Mouse (Mus musculus): ENCODE measurements around the gene Usp6nl.

Gene Usp6nl

DNA sequence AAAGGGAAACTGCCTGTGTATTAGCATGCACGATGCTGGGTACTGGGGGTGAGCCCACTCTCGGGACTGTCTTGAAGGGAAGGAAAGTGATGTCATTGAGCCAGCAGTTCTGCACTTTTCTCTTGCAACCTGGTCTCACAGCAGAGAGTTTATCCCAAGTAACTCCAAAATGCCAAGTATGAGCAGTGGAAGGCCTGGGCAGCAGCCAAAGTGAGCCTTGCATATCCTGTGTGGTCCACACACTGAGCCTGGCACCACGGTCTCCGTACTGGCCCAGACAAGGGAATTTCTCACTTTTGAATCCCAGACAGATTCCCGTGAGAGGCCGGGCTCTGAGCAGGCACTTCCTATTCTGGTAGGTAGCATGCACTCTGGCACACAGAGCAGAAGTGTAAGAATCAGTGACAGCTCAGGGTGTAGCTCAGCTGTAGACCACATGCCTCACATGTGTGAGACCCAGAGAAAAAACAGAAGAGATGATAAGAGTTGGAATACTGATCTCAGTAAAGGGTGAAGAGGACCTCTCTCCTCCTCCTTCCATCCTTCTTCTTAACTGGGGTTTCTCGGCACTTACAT, 132.6 kb downstream of the Usp6nl start:
- no peak for TF ChIP-seq GATA4 (IDR thresholded peaks at IDR 0.05; ENCODE audit: insufficient replicate concordance, low read length)

DNA sequence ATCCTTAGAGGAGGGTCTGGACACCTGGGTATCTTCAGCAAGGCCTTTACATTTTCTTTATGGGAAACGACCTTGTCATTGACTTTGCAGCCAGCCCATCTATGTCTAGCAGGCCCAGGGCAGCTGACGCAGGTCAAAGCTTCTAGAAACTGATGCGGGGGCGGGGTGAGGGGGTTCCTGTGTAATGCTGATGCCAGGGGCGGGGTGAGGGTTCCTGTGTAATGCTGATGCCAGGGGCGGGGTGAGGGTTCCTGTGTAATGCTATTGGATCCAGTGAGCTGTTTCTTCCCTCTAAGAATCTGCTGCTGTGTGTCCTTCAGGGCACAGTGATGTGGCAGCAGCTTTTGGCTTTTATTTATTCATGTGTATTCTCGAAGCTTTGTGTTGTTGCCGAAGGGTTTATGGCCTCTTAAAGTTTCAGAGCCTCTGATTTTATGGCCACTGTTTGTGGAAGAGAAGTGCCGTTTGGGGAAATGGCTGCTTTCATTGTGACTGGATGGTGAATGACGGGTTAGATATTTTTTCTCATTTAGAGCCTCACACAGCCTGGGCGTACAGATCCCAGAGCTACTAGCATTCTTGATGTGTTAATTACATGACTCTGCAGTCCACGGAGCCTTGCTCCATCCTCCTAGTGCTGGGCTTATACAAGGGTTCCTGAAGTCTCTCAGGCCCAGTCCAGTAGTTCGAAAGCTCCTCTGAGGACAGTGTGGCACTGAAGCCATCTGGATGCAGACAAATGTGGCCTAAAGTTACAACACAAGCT, 137.0 kb downstream of the Usp6nl start:
- no peak for TF ChIP-seq GATA4 (IDR thresholded peaks at IDR 0.05; ENCODE audit: insufficient replicate concordance, low read length)

DNA sequence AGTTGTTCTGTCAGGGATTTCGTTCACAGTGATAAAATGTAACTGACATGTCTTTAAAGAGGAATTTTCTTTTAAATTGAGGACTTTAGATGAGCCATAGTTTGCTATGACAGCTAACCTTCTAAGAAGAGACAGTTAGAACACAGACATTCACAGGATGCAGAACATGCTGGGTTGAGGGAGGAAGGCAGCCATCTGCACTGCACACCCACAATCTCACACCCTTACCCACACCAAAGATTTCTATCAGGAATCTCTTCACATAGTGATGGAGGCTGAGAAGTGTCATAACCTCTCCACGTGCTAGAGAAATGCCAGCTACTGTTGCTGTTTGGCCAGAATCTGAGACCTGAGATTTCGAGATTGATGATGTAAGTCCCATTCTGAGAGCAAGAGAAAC, 139.8 kb downstream of the Usp6nl start:
- TF ChIP-seq GATA4 (IDR thresholded peaks at IDR 0.05; ENCODE audit: insufficient replicate concordance, low read length): no peak

DNA sequence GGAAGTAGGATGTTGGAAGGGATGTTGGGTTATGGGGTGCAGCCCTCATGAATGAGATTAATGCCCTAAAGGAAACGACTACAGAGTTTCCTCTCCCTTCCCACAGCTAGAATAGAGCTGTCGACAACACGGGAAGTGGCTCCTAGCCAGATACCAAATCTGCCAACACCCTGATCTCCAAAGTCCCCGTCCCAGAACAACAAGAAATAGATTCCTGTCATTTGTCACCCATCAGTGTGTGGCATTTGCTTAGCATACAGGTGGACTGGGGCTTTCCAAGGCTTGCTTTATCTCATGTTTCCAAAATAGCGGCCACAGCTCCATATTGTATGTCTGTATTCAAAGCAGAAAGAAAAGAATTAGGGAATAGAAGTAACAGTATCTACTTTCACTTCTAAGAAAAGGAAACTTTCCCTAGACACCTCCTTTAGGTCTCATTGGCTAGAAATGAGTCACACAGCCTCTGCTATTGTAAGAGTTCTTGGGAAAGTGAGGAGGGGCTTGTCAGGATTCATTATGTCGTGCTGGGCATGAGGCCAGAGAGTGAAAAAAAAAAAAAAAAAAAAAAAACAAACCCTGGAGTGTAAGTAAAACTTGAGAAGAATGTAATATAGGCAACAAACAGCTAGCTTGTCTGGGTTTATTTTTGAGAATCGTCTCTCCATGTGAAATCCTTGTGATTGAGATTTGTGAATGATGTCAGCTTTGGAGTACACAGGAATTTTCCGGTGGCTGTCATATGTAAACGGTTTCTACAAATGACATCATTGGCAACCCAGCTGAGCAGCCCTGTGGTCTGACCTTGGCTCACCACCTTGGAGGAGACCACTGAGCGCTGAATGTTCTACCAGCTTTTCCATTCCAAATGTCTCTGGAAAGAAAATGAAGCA, 141.6 kb downstream of the Usp6nl start:
- peak; percentile 62; the same call in 1 of the 2 replicates for TF ChIP-seq GATA4 (IDR thresholded peaks at IDR 0.05; ENCODE audit: insufficient replicate concordance, low read length)

DNA sequence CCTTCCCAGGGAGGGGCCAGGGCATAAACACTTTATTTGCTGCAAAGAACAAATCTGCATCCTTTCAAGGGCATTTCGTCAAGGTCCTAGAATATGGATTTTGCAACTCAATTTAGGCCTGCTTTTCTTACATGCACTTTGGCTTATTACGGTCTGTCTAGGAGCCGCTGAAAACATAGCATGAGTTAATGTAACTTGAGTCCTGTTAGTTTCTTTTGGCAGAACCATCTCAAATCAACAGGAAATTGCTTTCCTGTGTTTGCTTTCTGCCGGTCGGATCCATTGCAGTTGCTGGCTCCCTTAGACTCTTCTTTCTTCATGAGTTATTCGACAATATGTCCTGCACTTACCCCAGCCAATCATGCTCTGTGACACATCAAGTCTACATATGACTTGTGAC, 143.9 kb downstream of the Usp6nl start:
- TF ChIP-seq GATA4 (IDR thresholded peaks at IDR 0.05; ENCODE audit: insufficient replicate concordance, low read length): no peak

DNA sequence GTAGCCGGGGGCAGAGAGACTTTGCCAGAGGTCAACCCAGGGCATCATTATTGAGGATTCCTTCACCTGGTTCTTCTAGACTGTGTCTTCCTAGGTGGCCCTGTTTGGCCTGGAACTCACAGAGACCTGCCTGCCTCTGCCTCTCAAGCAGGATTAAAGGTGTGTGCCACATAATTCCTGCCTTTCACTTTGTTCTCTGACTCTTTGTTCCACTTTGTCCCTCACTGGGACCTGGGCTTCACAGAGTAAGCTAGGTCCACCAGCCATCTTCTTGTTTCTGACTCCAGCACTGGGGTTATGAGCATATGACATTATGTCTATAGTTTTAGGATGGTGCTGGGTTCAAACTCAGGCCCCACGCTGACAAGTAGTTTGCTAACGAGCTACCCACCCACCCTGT, 144.9 kb downstream of the Usp6nl start:
- TF ChIP-seq GATA4 (IDR thresholded peaks at IDR 0.05; ENCODE audit: insufficient replicate concordance, low read length): no peak

DNA sequence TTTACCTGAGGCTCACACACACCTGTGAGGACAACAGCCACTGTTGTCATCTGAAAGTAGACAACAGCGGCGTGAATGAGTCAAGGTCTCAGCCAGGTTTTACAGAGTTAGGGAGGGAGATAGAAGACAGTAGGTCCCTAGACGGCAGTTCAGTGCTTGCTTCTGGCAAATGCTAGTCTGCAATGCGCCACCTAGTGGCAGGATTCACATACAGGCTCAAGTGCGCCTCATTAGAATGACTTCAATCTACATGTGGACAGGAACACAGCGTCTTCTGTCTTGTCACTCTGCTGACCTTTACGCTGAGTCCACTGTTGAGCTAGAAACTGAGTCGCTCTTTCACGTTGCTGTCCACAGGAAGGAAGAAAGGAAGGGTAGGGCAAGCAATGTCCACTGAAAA, 146.7 kb downstream of the Usp6nl start:
- no peak for TF ChIP-seq GATA4 (IDR thresholded peaks at IDR 0.05; ENCODE audit: insufficient replicate concordance, low read length)

DNA sequence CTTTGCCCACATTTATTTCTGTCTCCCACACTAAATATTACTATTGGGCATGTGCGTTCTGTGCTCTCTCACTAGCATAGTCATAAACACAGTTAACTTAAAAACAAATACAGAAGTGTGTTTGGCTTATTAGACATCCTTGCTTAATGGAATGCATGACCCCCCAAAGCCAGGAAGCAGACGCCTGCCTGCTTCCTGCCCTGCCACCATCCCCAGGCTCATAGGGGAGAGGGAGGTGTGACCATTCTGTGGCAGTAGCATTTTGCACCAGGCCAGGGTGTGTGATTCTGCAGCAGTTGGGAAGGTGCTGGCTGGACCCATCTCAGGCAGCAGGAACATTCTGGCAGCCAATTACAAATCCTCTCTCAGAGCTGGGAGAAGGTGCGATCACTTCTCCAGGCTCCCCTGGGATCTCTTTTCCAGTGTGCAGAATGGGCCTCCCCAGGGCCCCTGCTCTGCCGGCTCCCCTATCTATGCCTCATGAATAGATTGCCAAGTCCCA, 148.7 kb downstream of the Usp6nl start:
- TF ChIP-seq GATA4 (IDR thresholded peaks at IDR 0.05; ENCODE audit: insufficient replicate concordance, low read length): no peak

DNA sequence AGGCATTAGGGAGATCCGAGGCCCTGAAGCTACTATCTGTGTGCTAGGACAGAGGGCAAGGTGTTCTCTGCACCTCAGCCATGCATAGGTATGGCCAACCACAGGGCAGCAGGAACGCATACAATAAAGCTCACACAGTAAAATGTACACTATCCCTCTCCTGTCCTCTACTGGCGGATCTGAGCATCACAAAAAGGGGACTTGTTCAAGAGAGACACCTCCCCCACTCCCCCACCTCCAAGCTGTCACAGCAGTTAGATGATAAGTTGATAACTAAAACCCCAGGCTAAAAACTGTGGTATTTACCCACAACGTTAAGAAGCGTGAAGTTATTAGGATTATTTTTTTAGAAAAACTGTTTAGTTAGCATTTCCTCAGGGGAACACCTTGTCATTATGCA, 151.4 kb downstream of the Usp6nl start:
- no peak for TF ChIP-seq GATA4 (IDR thresholded peaks at IDR 0.05; ENCODE audit: insufficient replicate concordance, low read length)

DNA sequence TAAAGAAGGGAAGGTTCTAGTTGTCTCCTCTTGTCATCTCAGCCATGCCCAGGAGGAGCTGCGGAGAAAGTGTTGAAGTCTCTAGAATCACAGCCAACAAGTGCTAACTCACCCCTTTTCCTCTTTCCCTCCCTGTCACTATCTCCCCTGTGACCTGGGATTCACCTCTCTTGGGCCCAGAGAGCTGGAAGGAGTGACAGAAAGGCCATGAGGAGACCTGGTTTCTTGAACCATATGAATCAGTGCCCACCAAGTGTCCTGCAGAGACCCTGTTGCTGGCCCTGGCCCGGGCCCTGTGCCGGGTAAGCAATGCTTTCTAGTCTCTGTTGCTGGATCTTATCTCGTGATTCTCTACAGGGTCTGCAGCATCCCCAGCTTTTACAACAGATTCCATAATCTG, 155.4 kb downstream of the Usp6nl start:
- no peak for TF ChIP-seq GATA4 (IDR thresholded peaks at IDR 0.05; ENCODE audit: insufficient replicate concordance, low read length)

DNA sequence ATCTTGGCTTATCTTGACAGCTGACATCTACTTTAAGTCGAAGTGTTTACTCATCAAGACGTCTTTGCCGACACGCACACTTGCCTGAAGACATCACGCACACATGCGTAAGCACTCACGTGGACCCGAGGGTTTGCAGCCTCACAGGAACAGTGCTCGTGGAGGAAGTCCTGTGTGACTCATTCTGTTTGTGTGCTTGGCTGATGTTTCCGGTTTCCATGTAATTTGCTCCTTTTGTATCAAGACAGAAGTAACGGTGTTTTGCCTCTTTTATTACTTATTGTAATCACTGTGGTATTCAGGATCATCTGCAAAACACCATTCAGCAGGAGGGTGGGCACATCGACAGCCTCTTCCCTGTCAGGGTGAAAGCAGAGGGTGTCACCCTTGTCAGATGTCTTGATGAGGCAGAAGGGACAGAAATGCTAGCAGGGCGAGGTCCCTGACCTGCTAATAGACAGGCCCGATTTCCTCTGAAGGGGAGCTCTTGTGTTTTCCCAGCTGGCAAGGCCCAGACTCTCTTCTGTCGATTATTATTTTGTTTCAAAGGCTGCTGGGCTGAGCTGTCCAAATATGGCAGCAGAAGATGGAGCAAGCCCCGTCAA, 156.0 kb downstream of the Usp6nl start:
- no peak for TF ChIP-seq GATA4 (IDR thresholded peaks at IDR 0.05; ENCODE audit: insufficient replicate concordance, low read length)

DNA sequence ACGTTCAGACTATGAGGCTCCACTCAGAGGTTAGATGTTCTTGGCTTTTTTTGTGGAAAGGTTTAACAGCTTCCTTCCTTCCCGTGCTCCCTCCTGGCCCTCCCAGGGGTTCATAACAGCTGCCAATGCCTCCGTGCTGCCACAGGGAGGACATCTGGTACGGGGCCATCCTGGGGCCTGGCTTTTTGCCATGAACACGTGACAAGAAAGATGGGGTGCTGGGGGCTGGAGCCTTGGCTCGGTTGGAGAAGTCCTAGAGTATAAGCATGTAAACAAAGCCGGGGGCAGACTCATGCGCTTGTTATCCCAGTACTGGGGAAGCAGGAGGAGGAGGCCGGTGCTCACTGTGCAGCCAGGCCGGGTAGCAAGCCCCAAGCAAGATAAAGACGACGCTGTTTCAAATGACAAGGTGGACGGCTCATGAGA, 156.5 kb downstream of the Usp6nl start:
- no peak; the same call in 1 of the 2 replicates for TF ChIP-seq GATA4 (IDR thresholded peaks at IDR 0.05; ENCODE audit: insufficient replicate concordance, low read length)

DNA sequence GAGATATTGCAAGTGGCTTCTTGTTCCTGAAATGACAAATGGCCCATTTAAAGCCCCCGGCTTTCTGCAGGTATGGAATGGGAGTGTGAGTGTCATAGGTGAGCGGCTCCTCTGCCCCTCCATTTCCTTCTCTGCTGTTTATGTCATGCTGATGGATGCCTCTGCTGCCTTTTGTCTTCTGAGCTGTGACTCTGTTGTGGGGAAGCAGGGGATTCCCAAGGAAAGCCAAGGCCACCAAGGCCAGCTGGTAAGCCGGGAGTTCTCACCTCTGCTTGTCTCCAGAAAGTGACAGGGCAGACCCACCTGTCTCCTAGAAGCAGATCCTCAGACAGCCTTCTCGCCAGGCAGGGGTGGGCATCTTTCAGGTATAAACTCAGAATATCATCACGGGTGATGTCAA, 157.2 kb downstream of the Usp6nl start:
- TF ChIP-seq GATA4 (IDR thresholded peaks at IDR 0.05; ENCODE audit: insufficient replicate concordance, low read length): no peak

DNA sequence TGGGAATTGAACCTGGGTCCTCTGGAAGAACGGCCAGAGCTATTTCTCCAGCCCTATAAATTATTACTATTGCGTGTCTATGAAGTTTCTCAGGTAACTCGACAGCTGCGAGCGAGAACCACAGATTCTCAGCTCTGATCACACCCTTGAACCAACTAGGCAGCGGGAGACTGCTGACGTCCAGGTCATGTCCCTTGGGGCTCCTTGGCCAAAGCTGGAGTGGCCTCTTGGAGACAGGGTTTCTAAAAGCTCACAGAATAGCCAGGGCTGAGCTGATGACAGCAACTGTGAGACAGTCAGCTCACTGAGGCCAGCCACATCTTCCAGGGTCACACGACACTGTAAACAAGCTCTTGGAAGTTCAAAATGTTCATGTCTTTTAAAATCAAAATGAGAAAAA, 159.5 kb downstream of the Usp6nl start:
- no peak for TF ChIP-seq GATA4 (IDR thresholded peaks at IDR 0.05; ENCODE audit: insufficient replicate concordance, low read length)

DNA sequence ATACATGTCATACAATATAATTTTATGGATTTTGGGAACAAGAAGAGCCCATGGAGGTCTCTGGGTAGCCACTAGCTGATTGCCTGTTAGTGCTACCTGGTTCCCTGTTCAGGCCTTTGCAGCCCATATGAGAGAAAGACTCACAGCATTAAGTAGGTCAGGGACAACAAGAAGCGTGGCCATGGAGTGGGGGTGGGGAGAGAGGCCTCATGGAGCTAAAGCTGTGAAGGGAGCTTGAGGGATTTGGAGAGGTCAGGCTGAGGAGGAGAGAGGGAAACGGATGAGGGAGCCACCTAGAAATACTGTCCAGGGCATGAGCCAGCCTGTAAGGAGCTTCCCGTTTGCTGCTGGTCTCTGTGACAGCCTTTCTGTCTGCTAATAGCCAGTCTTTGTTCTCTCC, 159.9 kb downstream of the Usp6nl start:
- TF ChIP-seq GATA4 (IDR thresholded peaks at IDR 0.05; ENCODE audit: insufficient replicate concordance, low read length): no peak
